Mouse (Mus musculus) gastrocnemius, adult 18-20 months (tissue): ENCODE measurements around the gene Gm6351. TPM values are rescaled to one million over a fixed set of nuclear protein-coding genes. Genes with fewer than 3 reads are reported as not detected.
"Not testable (repeated sequence)": the region's sequence is repeated elsewhere in the genome, so short reads cannot be mapped to it uniquely, and the experiment has no call there.

Source experiments
- DNase-seq: peaks from one replicate; pipeline ENCODE4 v3.0.0; 2021; ENCODE audit warnings: low spot score
- long read RNA-seq, 2 experiments: library from polyadenylated mRNA; stranded (forward); transcript quantifications; one replicate each; pipeline ENCODE4 v2.0.0; 2021
- total RNA-seq, 2 experiments: library from RNA; stranded (reverse); gene quantifications; 2 replicates each; pipeline ENCODE4 v1.2.3; 2021

The Gm6351 gene
- not detected for total RNA-seq
- long read RNA-seq, experiment 1: 0 reads
- long read RNA-seq, experiment 2: 0 reads

DNA sequence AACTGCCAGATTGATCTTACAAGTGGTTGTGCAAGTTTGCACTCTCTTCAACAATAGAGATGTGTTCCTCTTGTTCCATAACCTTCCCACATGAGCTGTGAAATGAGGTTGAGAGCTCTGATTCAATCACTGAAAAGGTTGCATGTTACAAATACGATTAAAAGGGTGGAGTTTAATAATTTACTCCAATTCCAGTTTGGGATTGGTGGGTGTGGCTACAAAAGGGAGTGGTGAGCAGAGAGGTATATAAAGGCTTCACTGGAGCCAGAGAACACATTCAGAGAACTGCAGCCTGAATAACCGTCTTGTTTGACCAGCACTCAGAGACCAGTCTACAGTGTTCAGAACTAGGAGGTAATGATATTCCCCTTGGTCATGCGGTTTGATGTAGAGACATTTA, at the start of gene Gm6351:
TSS of gene Gm6351 (plus strand) at position 301 of the 400 bp plus-strand sequence.
- not testable (repeated sequence) for DNase-seq

DNA sequence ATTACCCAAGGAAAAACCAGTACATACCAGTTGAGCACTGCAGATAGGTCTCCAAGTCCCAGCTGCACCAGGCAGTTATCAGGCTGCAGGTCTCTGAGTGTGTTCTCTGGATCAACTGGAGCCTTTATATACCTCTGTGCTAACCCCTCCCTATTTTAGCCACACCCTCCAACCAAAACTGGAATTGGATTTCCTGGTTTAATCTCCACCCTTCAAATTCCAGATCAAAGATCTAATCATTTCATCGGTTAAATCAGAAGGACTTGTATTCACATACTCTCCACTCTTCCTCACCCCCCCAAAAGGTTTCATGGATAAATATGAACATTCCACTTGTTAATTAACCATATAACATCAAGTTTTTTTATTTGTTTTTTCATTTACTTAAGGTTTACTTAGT, 5.7 kb upstream of the Gm6351 start, which contains the start of gene BC061212:
TSS of gene BC061212 (minus strand) at position 101 of the 400 bp plus-strand sequence.
- not testable (repeated sequence) for DNase-seq

Other genes with a start within 250 kb of the Gm6351 start
- not detected for gene Gm7792, start 232.6 kb upstream of the Gm6351 start, total RNA-seq
- not detected for gene Gm16429, start 147.3 kb upstream of the Gm6351 start, total RNA-seq
- gene BC061212, start 5.8 kb upstream of the Gm6351 start, total RNA-seq: not detected
- not detected for gene Gm3106, start 141.6 kb downstream of the Gm6351 start, total RNA-seq
- gene A430089I19Rik, start 230.4 kb downstream of the Gm6351 start, total RNA-seq: not detected
- gene Gm6502, start 238.1 kb downstream of the Gm6351 start, total RNA-seq: not detected